Mouse (Mus musculus) retina, embryonic 14.5 days (tissue): ENCODE results near the gene Ptgis.
A peak's percentile ranks its signal among the peaks of the same experiment; 100 is the strongest.

ENCODE experiments used
- DNase-seq: peaks from one replicate; pipeline ENCODE4 v3.0.0-alpha.2; 2015; ENCODE audit warnings: low spot score

Ptgis gene

DNA sequence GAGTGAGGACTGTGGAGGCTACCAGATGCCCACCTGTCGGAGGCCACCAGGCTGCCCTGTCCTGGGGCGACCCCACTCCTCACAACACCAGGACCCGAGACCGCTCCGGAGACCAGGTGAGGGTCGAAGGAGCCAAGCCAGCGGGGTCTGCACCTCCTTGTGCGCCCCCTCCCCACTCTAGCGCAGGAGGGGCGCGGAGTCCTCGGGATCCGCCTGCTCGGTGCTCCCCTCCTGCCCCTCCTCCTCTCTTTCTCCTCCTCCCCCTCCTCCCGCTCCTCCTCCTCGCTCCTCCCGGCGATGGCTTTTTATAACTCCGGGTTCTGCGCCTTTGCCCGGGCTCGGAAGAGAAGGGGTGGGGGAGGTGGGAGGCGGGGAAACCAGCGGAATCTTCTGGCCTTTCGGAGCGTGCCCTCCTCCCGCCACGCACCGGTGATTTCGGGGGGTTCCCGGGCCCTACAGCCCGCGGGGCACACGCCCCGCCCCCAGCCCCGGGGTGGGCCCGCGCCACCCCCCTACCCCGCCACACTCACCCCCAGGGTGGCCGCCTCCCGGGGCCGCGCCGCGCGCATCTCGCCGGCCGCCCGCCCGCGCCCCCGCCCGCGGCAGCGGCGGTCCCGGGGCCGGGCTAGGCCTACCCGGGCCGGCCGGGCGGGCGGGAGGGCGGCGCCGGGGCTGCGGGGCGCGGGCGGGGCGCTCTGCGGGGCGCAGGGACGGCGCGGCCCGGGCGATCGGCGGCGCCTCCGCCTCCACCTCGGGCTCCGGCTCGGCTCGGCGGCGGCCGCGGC, 50.9 kb downstream of the Ptgis start:
- DNase-seq = peak; percentile 57

DNA sequence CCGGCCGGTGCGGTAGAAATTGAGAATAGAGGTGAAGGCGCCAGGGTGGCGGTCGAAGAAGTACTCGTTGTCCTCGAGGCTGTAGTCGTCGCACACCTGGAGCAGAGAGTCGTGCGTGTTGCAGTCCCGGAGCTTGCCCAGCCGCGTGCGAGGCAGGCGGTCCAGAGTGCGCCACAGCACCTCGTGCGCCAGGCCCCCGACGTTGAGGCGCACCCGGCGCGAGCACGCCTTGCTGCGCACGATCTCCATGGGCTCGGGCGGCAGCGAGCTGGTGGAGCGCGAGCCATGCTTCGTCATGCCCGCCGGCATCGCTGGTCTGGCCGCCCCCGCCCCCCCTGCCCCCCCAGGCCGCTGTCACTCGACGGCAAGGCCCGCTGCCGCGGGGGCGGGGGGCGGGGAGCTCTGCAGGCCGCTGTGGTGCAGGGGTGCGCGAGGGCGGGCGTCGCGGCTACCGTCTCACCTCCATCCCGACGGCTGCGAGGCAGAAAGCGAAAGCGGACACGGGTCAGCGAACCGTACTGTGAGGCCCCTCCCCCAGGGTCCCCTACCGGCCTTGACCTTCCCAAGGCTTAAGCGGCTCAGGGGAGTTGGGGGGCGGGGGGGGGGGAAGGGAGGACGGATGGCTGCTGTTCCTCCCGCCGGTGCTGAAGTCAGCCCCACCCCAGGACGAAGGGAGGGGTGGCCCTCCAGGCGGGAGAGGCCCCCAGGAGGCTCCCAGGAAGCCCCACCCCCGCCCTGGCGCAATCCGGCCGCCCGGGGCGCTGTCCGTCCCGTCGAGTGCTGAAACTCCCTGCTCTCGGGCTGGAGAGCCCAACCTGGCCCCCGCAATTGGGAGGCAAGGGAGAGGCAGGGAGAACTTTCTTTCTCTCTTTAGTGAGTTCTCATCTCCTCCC, 51.8 kb downstream of the Ptgis start:
- peak; percentile 76 for DNase-seq

DNA sequence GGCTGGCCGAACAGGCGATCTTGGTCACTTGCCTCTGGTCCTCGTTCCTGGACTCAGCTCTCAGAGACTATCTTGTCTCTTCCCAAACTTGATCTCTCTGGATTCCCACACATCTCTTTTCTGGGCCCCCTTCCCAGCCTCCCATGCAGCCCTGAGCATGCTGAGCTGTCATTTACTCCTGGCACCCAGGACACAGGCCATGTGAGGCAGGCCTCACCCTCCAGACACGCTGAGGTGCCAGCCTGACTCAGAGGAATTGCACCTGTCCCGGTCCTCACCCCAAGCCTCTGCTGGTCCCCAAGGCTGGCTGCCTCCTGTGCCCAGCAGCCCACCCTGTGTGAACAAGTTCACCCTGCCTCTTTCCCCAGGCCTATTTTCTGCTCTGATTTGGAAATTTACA, 53.3 kb downstream of the Ptgis start:
- no peak for DNase-seq

DNA sequence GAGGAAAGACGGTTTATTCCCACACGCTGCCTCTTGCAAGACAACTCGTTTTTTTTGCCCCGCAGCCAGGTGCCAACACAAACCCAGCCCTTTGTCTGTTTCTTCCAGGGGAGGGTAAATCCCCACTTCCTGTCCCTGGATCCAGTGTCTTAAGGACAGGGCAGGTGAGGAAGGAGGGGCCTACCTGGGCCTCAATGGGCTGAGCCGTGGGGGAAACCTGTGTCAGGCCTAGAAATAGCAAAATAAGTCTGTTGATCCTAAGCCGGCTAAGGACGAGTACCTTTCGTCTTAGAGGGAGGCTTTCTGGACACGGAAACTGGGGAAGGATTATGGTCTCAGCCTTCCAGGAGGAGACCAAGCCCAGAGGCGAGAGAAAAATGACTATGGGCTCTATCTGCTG, 53.9 kb downstream of the Ptgis start:
- DNase-seq = no peak

DNA sequence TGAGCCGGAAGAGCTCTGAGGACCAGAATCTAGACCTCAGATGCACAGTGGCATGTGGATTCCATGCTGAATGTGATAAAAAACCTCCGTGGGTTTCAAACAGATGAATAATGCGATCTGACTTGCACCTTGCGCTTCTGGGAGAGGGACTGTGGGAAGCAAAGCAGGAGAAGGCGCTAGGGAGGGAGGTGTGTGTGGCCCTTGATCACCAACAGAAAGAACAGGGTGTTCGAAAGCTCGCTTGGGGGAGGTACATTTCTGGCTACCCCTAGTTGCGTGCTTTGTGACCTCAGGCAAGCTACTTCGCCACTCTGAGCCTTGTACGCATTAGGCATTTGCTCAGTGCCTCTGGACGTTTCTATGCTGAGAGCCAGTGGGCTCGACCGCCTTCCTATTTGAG, 54.4 kb downstream of the Ptgis start:
- DNase-seq = no peak

DNA sequence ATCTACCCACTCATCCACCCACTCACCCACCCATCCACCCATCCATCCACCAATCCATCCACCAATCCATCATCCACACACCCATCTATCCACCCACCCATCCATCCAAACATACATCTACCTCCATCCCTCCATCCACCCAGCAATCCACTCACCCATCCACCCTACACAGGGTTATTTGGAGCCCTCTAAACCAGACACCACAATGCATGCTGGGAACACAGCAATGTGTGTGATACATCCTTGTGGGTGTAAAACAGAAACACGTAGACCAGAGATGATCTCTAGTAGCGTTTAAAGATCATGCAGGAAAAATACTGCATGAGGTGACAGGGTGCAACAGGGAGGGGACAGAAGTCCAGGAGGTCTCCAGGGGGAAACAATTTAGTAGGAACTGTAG, 55.0 kb downstream of the Ptgis start:
- DNase-seq = no peak

DNA sequence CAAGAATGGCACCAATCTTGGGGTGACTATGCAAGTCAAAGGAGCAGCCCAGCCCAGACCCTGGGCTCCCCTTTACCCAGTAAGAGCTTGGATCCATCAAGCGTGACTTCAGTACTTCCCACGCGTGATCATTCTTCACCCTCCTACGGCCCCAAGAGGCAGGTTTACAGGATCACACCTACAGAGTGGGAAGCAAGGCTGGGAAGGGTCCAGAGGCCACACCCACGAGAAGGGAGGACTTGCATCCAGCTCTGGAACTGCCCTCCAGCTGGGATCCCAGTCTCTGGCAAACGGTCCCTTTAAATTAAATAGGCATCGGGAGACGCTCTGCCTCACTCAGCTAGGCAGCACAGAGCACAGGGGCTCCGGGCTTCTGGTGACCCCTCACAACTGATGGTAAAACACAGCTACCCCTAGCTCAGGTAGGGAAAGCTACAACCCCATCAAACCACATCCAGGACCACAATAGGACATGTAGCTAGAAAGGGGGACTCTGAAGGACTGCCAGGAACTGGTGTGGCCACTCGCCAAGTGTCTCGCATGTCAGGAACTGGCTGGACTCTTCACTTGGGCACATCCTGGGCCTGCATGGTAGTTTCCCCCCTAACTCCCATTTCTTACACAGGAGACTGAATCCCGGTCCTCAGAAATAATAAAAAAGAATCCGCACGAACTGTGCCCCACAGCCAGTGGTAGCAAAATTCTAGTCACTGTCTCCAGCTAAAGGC, 58.6 kb downstream of the Ptgis start:
- no peak for DNase-seq

DNA sequence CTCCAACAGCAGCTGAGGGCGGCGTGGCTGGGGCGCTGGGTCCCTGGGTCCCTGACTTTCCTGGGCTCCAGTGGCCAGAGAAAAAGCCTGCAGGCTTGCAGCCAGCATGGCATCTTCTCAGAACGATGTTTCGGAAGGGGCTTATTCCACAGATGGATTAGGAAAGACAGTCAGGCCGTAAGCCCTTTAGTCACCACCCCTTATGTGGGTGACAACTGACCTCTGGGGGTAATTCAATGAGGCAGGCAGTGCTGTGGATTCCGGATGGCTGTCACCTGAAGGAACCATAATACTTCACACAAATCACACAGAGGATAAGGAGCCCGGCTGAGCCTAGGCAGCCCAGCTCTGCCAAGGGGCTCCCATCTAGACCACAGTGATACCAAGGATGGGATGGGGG, 59.3 kb downstream of the Ptgis start:
- no peak for DNase-seq

DNA sequence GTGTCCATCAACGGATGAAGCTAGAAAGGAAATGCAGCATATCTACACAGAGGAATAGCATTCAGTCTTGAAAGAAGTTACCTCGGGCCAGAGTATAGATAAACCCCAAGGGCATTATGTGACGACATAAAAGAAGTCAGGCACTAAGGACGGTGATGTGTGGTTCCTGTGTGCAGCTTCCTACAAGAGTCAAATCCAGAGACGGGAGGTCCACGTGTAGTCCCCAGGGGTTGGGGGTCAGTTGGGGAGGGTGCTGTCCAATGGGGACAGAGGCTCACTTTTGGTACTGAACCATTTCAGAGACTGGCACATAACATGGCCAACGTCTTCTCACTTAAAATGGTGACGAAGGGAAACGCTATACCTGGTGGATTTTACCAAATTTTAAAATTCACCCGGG, 61.1 kb downstream of the Ptgis start:
- no peak for DNase-seq

DNA sequence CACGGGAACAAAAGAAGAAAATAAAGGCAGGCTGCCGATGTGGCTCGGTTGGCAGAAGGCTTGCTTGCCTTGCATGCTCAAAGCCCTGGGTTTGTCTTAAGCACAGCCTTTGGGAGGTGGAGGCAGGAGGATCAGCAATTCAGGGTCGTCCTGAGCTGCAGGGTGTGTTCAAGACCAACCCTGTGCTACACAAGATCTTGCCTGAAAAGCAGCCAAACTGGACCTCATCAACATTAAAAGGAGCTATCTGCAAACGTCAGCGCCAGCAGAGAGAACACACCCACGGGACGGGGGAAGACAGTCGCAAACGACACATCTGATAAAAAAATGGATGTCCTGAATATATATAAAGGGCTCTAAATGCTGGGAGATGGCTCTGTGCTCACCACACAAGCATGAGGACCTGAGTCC, 63.2 kb downstream of the Ptgis start:
- DNase-seq = no peak

DNA sequence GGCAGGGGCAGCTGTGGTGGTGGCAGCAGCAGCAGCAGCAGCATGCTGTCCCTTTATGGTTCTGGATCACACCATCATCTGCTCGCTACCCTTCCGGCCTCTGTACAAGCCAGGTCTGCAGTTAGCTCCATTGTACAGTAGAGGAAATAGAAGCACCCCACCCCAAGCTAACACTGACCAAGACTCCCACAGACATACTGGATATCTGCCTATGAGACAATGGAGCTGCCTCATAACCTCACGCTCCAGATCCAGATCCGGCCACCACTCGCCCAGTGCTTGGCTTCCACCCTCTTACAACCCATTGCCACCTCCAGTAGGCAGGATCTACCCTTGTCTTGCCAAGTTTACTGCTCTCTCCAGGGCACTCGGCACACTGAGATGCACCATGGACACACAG, 65.1 kb downstream of the Ptgis start:
- DNase-seq = no peak

DNA sequence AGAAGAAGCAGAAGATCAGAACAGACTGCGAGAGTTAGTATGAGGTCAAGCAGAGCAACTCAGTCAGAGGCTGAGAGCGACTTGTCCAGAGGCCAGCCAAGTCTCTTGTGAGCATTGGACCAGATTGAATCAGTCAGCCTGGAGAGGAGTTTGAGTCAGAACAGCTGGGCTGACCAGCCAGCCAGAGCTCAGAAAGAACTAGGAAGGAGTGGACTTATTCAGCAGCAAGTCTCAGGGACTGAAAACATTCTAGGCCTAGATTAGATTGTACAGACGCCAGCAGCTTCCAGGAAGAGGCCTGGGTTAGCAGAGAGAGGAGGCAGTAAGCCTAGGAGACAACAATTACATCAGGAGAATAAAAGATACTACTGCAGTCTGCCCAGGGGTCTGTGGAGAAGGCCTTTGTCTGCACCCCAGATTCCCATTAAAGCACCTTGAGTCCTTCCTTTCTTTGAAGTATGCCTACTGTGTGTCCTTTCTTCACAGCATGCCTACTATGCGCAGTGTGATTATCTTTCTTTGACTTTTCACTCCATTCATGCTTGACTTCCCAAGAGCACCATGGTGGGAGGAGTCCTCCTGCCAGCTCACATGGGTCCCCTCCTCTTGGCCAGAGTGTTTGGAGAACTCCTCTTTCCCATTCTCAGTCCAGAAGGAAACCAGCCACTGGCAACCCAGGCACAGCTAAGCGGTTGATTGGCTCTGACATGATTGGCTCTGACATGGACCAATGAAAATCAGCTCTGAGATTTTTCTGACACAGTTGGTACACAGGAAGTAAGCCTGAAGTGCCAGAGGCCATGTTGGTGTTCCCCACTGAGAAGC, 67.1 kb downstream of the Ptgis start:
- DNase-seq = no peak

DNA sequence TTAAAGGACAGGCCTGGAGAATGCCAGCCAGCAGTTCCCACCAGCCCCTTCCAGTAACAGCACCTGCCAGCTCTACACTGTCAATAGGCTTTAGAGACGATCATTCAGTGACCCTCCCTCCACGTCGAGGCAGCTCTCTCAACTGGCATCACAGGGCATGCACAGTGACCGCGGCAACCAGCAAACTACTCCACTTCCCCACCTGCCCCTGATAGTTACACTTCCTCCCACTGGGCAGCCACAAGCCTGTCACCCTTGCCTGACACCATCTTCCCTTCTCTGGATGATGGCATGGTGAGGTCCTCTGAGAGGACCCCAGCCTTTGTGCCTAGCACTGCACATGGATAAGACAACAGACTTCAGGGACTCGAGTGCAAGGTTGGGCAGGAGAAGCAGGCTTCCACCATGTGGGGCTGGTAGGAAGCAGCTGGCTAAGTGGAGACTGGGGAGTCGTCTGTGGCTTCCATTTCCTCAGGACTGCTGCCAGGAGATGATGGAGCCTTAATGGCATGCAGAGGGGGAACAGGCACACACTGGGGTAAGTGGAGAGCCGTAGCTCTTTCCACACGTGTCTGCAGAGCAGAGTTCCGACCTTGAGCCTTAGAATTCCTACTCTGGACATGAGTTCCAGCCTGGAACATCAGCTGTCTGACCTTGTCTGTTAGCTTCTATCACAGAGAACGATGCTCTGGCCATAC, 72.7 kb downstream of the Ptgis start:
- no peak for DNase-seq

DNA sequence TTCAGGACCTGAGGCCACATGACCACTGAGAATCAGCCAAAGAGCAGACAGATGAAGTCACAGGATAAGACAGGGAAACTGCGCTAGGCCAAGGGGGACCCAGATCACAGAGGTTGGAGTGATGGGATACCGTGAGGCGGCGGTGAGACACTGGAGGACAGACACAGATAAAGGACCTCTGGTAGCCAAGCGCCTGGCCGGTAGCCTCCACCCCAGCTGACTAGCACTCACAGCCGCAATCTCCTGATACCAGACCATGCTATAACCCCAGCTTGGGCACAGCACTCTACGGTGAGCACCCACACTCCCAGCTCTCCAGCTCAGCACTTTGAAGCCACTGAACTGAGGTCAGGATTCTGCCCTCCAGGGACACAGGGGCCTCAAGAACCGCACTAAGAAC, 76.8 kb downstream of the Ptgis start:
- DNase-seq = no peak

DNA sequence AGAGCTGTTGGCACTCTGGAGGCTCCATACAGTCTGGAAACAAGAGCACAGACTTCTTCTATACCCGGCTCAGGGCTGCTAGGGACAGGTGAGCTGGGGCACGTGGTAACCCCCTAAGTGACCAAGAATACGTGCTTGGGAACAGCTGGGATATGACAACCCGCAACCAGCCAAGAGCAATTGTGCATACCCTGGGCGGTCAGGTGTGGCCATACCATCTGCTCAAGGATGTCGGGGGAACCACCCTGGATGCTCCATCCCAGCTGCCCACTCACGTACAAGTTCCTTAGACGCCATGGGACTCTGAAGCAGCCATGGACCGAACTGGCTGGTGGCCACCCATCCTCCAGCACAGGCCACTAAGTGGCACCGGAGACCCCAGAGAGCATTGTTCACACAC, 77.3 kb downstream of the Ptgis start:
- DNase-seq = no peak

DNA sequence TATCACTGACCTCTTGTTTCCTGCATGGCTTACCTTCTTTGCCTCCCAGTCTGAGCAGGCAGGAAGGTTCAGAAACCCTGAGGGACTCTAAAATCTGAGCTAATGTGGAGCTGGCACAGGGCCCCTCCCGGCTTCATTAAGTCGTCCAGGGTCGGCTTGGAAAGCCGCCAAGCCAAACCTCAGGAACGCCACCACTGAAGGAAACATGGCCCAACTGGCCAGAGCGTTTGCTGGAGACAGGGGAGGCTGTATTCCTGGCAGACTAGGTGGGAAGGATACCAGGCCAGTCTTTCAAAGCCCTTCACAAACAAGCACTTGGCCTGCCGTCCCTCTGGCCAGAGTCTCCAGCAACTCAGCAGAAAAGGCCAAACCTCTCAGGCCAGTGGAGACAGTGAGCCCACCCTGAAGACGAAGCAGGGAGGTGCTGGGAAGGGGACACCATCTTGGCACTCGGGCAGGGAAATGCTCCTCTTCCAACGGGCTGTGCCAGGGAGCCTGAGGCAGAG, 77.8 kb downstream of the Ptgis start:
- DNase-seq = no peak

DNA sequence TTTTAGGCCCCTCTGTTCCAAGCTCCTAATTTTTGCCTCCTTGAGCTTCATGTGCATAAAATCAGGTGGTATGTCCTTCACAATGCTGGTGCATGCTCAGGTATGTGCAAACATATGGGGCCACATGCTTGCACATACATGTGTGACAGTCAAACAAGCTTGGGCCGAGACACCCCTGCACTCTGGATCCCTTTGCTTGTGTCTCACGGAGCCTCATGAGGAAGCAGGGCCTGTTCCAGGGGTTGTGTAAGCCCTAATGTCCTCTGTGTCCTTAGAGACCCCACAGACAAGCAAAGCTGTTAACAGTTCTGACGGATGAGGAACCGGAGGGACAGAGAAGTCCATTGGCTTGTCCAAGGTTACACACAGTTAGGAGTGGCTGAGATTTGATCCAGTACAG, 80.7 kb downstream of the Ptgis start:
- DNase-seq = no peak

DNA sequence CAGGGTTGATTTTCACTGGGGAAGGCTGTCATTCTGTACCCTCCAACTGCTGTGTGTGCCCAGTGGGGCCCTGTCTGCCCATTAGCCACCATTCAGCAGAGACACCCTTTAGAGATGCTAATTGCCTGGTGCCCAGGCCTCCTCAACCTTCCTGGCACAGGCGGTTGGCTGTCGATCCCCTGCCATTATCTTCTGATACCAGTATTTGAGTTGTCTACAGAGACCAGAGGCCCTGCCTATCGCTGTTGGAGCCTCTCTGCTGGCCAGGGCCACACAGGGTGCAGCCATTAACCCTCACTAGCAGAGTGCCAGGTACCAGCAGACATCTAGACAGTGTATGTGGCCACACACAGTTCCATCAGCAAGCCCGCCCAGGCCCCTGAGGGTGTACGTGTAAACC, 81.6 kb downstream of the Ptgis start:
- no peak for DNase-seq

DNA sequence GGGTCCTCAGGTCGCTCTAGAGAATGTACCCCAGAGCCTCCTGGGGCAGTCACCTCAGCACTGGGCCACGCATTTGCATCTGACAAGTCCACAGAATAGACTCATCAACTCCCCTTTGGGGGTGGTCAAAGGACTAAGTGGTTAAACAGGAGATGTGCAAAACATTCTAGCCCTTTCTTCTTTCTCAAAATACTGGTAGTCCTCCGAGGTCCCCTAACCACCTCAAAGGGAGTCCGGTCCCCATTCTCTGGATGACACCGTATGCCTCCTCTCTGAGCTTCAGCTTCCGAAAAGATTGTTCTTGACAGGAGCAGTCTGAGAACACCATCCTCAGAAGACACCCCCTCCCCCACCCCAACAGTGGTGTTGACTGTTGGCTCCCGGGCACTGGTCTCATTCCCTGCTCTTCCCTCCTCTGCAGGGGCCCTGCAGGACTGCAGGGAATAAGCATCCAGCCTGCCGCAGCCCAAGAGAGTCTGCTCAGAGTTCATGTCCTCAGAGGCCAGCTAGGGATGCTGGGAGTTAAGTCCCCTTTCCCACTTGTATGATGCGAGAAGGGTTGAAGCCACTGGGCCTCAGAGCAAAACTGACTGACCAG, 84.2 kb downstream of the Ptgis start:
- peak; percentile 13 for DNase-seq

DNA sequence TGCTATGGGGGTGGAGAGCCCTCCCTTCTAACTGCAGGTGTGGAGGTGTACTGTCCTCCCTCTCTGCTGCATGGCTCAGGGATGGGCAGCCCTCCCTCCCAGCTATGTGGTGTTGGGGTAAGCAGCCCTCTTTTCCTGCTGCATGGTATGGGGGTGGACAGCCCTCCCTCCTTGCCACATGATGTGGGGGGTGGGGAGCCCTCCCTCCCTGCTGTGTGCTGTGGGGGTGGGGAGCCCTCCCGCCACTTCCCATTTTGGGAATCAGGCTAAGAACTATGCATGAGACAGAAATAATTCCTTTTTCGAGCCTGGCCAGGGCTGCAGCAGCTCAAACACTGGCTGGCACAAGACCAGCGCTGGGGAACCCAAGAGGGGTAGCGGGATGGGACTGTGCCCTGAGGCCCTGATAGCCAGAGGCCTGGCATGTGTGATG, 84.8 kb downstream of the Ptgis start:
- DNase-seq = no peak

DNA sequence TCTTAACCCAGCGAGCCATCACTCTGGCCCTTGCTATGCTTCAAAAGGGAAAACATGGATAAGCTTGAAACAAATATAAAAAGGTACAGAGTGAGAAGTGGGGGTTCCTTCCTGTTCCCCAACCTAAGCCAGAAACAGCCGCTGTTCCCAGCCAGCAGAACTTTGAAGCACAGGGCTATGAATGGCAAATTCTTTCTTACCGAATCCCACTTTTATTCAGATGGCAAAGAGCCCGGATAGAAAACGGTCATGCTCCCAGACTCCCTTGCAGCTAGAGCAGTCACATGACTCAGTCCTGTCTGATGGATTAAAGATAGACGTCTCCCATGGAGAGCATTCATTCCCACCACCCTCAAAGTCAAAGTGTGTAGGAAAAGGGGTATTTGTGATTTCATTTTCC, 89.5 kb downstream of the Ptgis start:
- no peak for DNase-seq
